Mouse (Mus musculus) CH12.LX (cell line): Measurements from ENCODE around the gene Pik3r6. TPM values are rescaled to one million over a fixed set of nuclear protein-coding genes. Genes with fewer than 3 reads are reported as not detected.

Source experiments
- DNase-seq: peaks from one replicate; pipeline ENCODE4 v3.0.0-alpha.2; 2013; ENCODE audit errors: extremely low read depth
- H3K27ac ChIP-seq: 2 replicates; pipeline ENCODE4 v1.5.1; 2012; ENCODE audit warnings: low read depth, mild to moderate bottlenecking, control low read depth, moderate library complexity; ENCODE audit not compliant: insufficient read depth
- H3K27me3 ChIP-seq: replicated peaks from 2 replicates; pipeline ENCODE3; 2012; ENCODE audit warnings: inconsistent platforms
- H3K36me3 ChIP-seq, 2 experiments: replicated peaks in 1 of 2; 2 replicates each; pipeline versions ENCODE3 to v1.6.1; 2012; ENCODE audit warnings: inconsistent platforms in 1 of 2, low read length in 1 of 2, mild to moderate bottlenecking in 1 of 2, mixed read lengths in 1 of 2, moderate library complexity in 1 of 2; ENCODE audit not compliant: control insufficient read depth in 1 of 2, insufficient read depth in 1 of 2
- H3K4me1 ChIP-seq, 2 experiments: 2 replicates each; pipeline ENCODE4 v1.6.1; 2012; ENCODE audit warnings: inconsistent platforms in 1 of 2, moderate library complexity in 1 of 2; ENCODE audit not compliant: insufficient read depth in 2 of 2, control insufficient read depth in 1 of 2
- H3K4me2 ChIP-seq: 2 replicates; pipeline ENCODE4 v1.6.1; 2012; ENCODE audit warnings: low read depth, mild to moderate bottlenecking, control low read depth; ENCODE audit not compliant: poor library complexity, insufficient read depth, severe bottlenecking
- H3K4me3 ChIP-seq, 3 experiments: fragments of 150-350 bp in 1 of 3; sonication (generic) in 1 of 3; replicated peaks in 1 of 3; 2 replicates each; pipeline versions ENCODE3 to v1.5.1; 2011 to 2012; ENCODE audit warnings: low read depth in 2 of 3, low read length in 2 of 3, mild to moderate bottlenecking in 2 of 3, moderate library complexity in 2 of 3, control low read depth in 1 of 3, improper control_type of control experiment in 1 of 3, inconsistent platforms in 1 of 3, mixed read lengths in 1 of 3; ENCODE audit not compliant: poor library complexity in 1 of 3
- H3K79me2 ChIP-seq: replicated peaks from 2 replicates; pipeline ENCODE4 v1.6.1; 2012; ENCODE audit warnings: mild to moderate bottlenecking, moderate library complexity; ENCODE audit not compliant: control insufficient read depth, poor library complexity, insufficient read depth, severe bottlenecking; ENCODE audit errors: extremely low read depth
- H3K9ac ChIP-seq: 2 replicates; pipeline ENCODE4 v1.6.1; 2012; ENCODE audit warnings: low read depth, mild to moderate bottlenecking, control low read depth, moderate library complexity; ENCODE audit not compliant: insufficient read depth
- H3K9me3 ChIP-seq: replicated peaks from 2 replicates; pipeline ENCODE3; 2012; ENCODE audit warnings: low read length, inconsistent platforms, mixed read lengths
- BHLHE40 ChIP-seq: IDR thresholded peaks from 2 replicates; pipeline ENCODE4 v1.6.1; 2011; ENCODE audit warnings: mild to moderate bottlenecking, low read depth, low read length, improper control_type of control experiment
- CHD2 ChIP-seq: IDR thresholded peaks from 2 replicates; pipeline ENCODE4 v1.6.1; 2011; ENCODE audit warnings: low read length, improper control_type of control experiment
- CTCF ChIP-seq, 2 experiments: IDR thresholded peaks in 1 of 2; conservative IDR thresholded peaks in 1 of 2; 2 replicates each; pipeline ENCODE4 v1.5.1; 2011 to 2012; ENCODE audit warnings: low read depth in 2 of 2, low read length in 2 of 2, improper control_type of control experiment in 1 of 2, inconsistent platforms in 1 of 2, mild to moderate bottlenecking in 1 of 2, moderate library complexity in 1 of 2
- E2F4 ChIP-seq: IDR thresholded peaks from 2 replicates; pipeline ENCODE4 v1.6.1; 2011; ENCODE audit warnings: low read depth, low read length, improper control_type of control experiment; ENCODE audit not compliant: insufficient replicate concordance
- EP300 ChIP-seq: IDR thresholded peaks from 2 replicates; pipeline ENCODE4 v1.6.1; 2011; ENCODE audit warnings: low read length, improper control_type of control experiment
- JUND ChIP-seq: conservative IDR thresholded peaks from 2 replicates; pipeline ENCODE4 v1.6.1; 2011; ENCODE audit warnings: low read depth, low read length, improper control_type of control experiment
- KAT2A ChIP-seq: IDR thresholded peaks from 2 replicates; pipeline ENCODE4 v1.6.1; 2012; ENCODE audit warnings: low read length, improper control_type of control experiment, inconsistent platforms; ENCODE audit not compliant: insufficient replicate concordance
- MAFK ChIP-seq: IDR thresholded peaks from 2 replicates; pipeline ENCODE4 v1.6.1; 2011; ENCODE audit warnings: low read length, improper control_type of control experiment; ENCODE audit not compliant: insufficient replicate concordance
- MAZ ChIP-seq: IDR thresholded peaks from 2 replicates; pipeline ENCODE4 v1.6.1; 2012; ENCODE audit warnings: low read depth, mild to moderate bottlenecking, inconsistent platforms, low read length, improper control_type of control experiment, moderate library complexity
- MEF2A ChIP-seq: IDR thresholded peaks from 2 replicates; pipeline ENCODE4 v1.6.1; 2014; ENCODE audit warnings: low read depth, mild to moderate bottlenecking, inconsistent platforms, low read length, improper control_type of control experiment, borderline replicate concordance
- NELFE ChIP-seq: IDR thresholded peaks from 2 replicates; pipeline ENCODE4 v1.6.1; 2011; ENCODE audit warnings: low read depth, low read length, improper control_type of control experiment
- RAD21 ChIP-seq: IDR thresholded peaks from 2 replicates; pipeline ENCODE4 v1.6.1; 2011; ENCODE audit warnings: low read depth, mild to moderate bottlenecking, low read length, improper control_type of control experiment, moderate library complexity
- SMC3 ChIP-seq: IDR thresholded peaks from 2 replicates; pipeline ENCODE4 v1.6.1; 2011; ENCODE audit warnings: low read depth, low read length, improper control_type of control experiment
- TBP ChIP-seq: conservative IDR thresholded peaks from 2 replicates; pipeline ENCODE4 v1.6.1; 2011; ENCODE audit warnings: low read depth, low read length, improper control_type of control experiment
- TCF12 ChIP-seq: IDR thresholded peaks from 2 replicates; pipeline ENCODE4 v1.6.1; 2014; ENCODE audit warnings: low read depth, mild to moderate bottlenecking, inconsistent platforms, low read length, improper control_type of control experiment
- UBTF ChIP-seq: IDR thresholded peaks from 2 replicates; pipeline ENCODE4 v1.6.1; 2012; ENCODE audit warnings: low read depth, mild to moderate bottlenecking, inconsistent platforms, low read length, improper control_type of control experiment, moderate library complexity
- dilution Hi-C: fragments of 300-500 bp; cut with MboI; formaldehyde crosslinking; loops from 2 replicates; pipeline ENCODE4 v1.14.3; 2020; ENCODE audit warnings: low sequenced_read_pairs; ENCODE audit not compliant: extremely low pct_unique_long_range_greater_than_20kb, extremely low pct_ligation_motif_present
- in situ Hi-C: fragments of 300-500 bp; cut with MboI; formaldehyde crosslinking; loops from 3 replicates; pipeline ENCODE4 v1.14.3; 2019; ENCODE audit warnings: low sequenced_read_pairs, low pct_ligation_motif_present, low pct_unique_long_range_greater_than_20kb, mixed read lengths
- polyA plus RNA-seq: library from polyadenylated mRNA; unstranded; fragments of >175 nt; gene quantifications from 2 replicates; pipeline ENCODE4 v1.2.1, GENCODE M21; 2012; ENCODE audit warnings: low read depth; ENCODE audit not compliant: insufficient read length
- total RNA-seq, 2 experiments: library from RNA; depleted of rRNA; stranded (reverse); fragments of 300-350 nt in 1 of 2; fragments of >200 nt in 1 of 2; gene quantifications; 2 replicates each; pipeline ENCODE4 v1.2.3; 2012 to 2014

The Pik3r6 gene
- total and polyA plus RNA-seq, 3 experiments, result 82.9 to 90.2 (median 88.4) TPM

- Histone ChIP-seq H3K4me2 (no peak overlapping the region), H3K9me3 (no peaks in the 10 kb centered on the region), H3K79me2 (no peaks in the 10 kb centered on the region), H3K27me3 (peaks cover 17% of the 10 kb centered on the region), H3K4me1 (peaks cover 3 to 4% of the 10 kb centered on the region in 2 experiments; a peak in 2 of 4 replicates), H3K9ac (no peak overlapping the region), H3K36me3 (no peaks in the 10 kb centered on the region), H3K4me3 (no peak overlapping the region), H3K27ac (no peak overlapping the region)
- dilution Hi-C loops (no loop called here), in situ Hi-C loops (no loop called here)
- TF ChIP-seq MAZ (no peak), E2F4 (no peak), TCF12 (no peak), JUND (no peak)
- no peak for DNase-seq
Measured at GRCm38 (mm10) chr11:68593247-68593646, 90.4 kb downstream of the Pik3r6 start.

- H3K79me2 ChIP-seq, result no peaks in the 10 kb centered on the region
- TF ChIP-seq CHD2, result no peak
- TF ChIP-seq, all 38 proteins: peak for 0
- in situ Hi-C loops (no loop called here), dilution Hi-C loops (no loop called here)
- no peak overlapping the region for H3K4me3 ChIP-seq
- no peak overlapping the region for H3K9ac ChIP-seq
- no peak overlapping the region for H3K27ac ChIP-seq
- no peak overlapping the region for H3K4me2 ChIP-seq
- H3K36me3 ChIP-seq, result no peaks in the 10 kb centered on the region
- H3K4me1 ChIP-seq, result peaks cover 6 to 24% of the 10 kb centered on the region in 2 experiments; a peak in 3 of 4 replicates
- DNase-seq, result no peak
- no peaks in the 10 kb centered on the region for H3K9me3 ChIP-seq
- H3K27me3 ChIP-seq, result no peaks in the 10 kb centered on the region
Measured at GRCm38 (mm10) chr11:68597912-68598311, 95.1 kb downstream of the Pik3r6 start.

- Histone ChIP-seq H3K4me3 (no peak overlapping the region), H3K9me3 (no peaks in the 10 kb centered on the region), H3K9ac (no peak overlapping the region), H3K36me3 (no peaks in the 10 kb centered on the region), H3K27me3 (no peaks in the 10 kb centered on the region), H3K4me2 (no peak overlapping the region), H3K4me1 (peaks cover 6 to 24% of the 10 kb centered on the region in 2 experiments; a peak in 3 of 4 replicates), H3K27ac (no peak overlapping the region), H3K79me2 (no peaks in the 10 kb centered on the region)
- in situ Hi-C loops (no loop called here), dilution Hi-C loops (no loop called here)
- no peak for DNase-seq
- TF ChIP-seq TBP, result no peak
- no peak for TF ChIP-seq BHLHE40
- no peak for TF ChIP-seq E2F4
- TF ChIP-seq MAFK, result no peak
- TF ChIP-seq NELFE, result no peak
- TF ChIP-seq RAD21, result no peak
- no peak for TF ChIP-seq CHD2
- no peak for TF ChIP-seq CTCF (conservative IDR thresholded peaks at IDR 0.05 in 1 of 2, IDR thresholded peaks at IDR 0.05 in 1 of 2; ENCODE audit: low read depth in 2 of 2, low read length in 2 of 2)
- no peak for TF ChIP-seq MEF2A
- TF ChIP-seq SMC3, result no peak
- TF ChIP-seq UBTF, result no peak
- TF ChIP-seq EP300, result no peak
- TF ChIP-seq KAT2A, result no peak
Measured at GRCm38 (mm10) chr11:68600551-68601021, 97.8 kb downstream of the Pik3r6 start.
